Mouse (Mus musculus): ENCODE measurements at regions not wholly inside any gene's neighbourhood (a gene's known extent, or its start where the extent isn't known, plus 50 kb on each side); places are given as distances from the start of the nearest gene placed in this dataset.

- H3K9ac ChIP-seq (ENCODE audit: insufficient read depth, low read depth) = no peak overlapping the region
- no peaks in the 10 kb centered on the region for H3K36me3 ChIP-seq (replicated peaks in 1 of 2; ENCODE audit: control insufficient read depth in 1 of 2, insufficient read depth in 1 of 2, low read length in 1 of 2)
- no peaks in the 10 kb centered on the region for H3K27me3 ChIP-seq (replicated peaks)
- no peak for TF ChIP-seq CHD1 (IDR thresholded peaks at IDR 0.05; ENCODE audit: low read depth, low read length)
- no peaks in the 10 kb centered on the region for H3K79me2 ChIP-seq (replicated peaks; ENCODE audit: control insufficient read depth, extremely low read depth, insufficient read depth, poor library complexity, severe bottlenecking)
- peaks cover 78% of the 10 kb centered on the region for H3K9me3 ChIP-seq (replicated peaks; ENCODE audit: low read length)
- no peak overlapping the region for H3K4me3 ChIP-seq (replicated peaks in 1 of 3; ENCODE audit: low read depth in 2 of 3, low read length in 2 of 3, poor library complexity in 1 of 3)
- in situ Hi-C loops (cut with MboI; ENCODE audit: low pct_ligation_motif_present, low pct_unique_long_range_greater_than_20kb, low sequenced_read_pairs) (loop anchor here (25.0 kb wide), 1 partner anchor 249 kb away; no protein-coding TSS in a partner anchor), dilution Hi-C loops (cut with MboI; ENCODE audit: extremely low pct_ligation_motif_present, extremely low pct_unique_long_range_greater_than_20kb, low sequenced_read_pairs) (no loop called here)
- no peak for DNase-seq (ENCODE audit: extremely low read depth)
- no peaks in the 10 kb centered on the region for H3K4me1 ChIP-seq (ENCODE audit: control insufficient read depth in 1 of 2, insufficient read depth in 2 of 2)
- H3K27ac ChIP-seq (ENCODE audit: insufficient read depth, low read depth) = no peak overlapping the region
- H3K4me2 ChIP-seq (ENCODE audit: insufficient read depth, low read depth, poor library complexity, severe bottlenecking) = no peak overlapping the region
These were observed 172.6 kb upstream of the Kazn start for GRCm38 (mm10) chr4:142411792-142412191.

GRCm38 (mm10) chr4:142410596-142411573 lies 171.7 kb upstream of the Kazn start:
- dilution Hi-C loops (cut with MboI; ENCODE audit: extremely low pct_ligation_motif_present, extremely low pct_unique_long_range_greater_than_20kb, low sequenced_read_pairs) = no loop called here
- H3K27me3 ChIP-seq (replicated peaks) = no peaks in the 10 kb centered on the region

GRCm38 (mm10) chr4:142397858-142398257 lies 158.7 kb upstream of the Kazn start:
- H3K4me2 ChIP-seq (ENCODE audit: insufficient read depth, low read depth, poor library complexity, severe bottlenecking) = no peak overlapping the region
- no peak for DNase-seq (ENCODE audit: extremely low read depth)
- no peak overlapping the region for H3K9ac ChIP-seq (ENCODE audit: insufficient read depth, low read depth)
- TF ChIP-seq HCFC1 (IDR thresholded peaks at IDR 0.05; ENCODE audit: low read depth, low read length) (no peak), SMC3 (IDR thresholded peaks at IDR 0.05; ENCODE audit: low read depth, low read length) (no peak), ZNF384 (IDR thresholded peaks at IDR 0.05; ENCODE audit: low read depth, low read length) (no peak), ZKSCAN1 (IDR thresholded peaks at IDR 0.05; ENCODE audit: borderline replicate concordance, low read depth, low read length) (no peak), MAZ (IDR thresholded peaks at IDR 0.05; ENCODE audit: low read depth, low read length) (no peak), CHD2 (IDR thresholded peaks at IDR 0.05; ENCODE audit: low read length) (no peak), MAX (IDR thresholded peaks at IDR 0.05; ENCODE audit: low read length) (no peak), CTCF (conservative IDR thresholded peaks at IDR 0.05 in 1 of 2, IDR thresholded peaks at IDR 0.05 in 1 of 2; ENCODE audit: low read depth in 2 of 2, low read length in 2 of 2) (no peak), PAX5 (IDR thresholded peaks at IDR 0.05; ENCODE audit: low read length) (no peak), NRF1 (IDR thresholded peaks at IDR 0.05; ENCODE audit: low read depth, low read length) (no peak), TCF12 (IDR thresholded peaks at IDR 0.05; ENCODE audit: low read depth, low read length) (no peak), BHLHE40 (IDR thresholded peaks at IDR 0.05; ENCODE audit: low read depth, low read length) (no peak), IRF4 (IDR thresholded peaks at IDR 0.05; ENCODE audit: low read depth, low read length) (no peak), ZMIZ1 (IDR thresholded peaks at IDR 0.05; ENCODE audit: low read depth, low read length) (no peak), POLR2A (IDR thresholded peaks at IDR 0.05; ENCODE audit: low read depth, low read length) (no peak)
- H3K36me3 ChIP-seq (replicated peaks in 1 of 2; ENCODE audit: control insufficient read depth in 1 of 2, insufficient read depth in 1 of 2, low read length in 1 of 2) = no peaks in the 10 kb centered on the region
- H3K4me3 ChIP-seq (replicated peaks in 1 of 3; ENCODE audit: low read depth in 2 of 3, low read length in 2 of 3, poor library complexity in 1 of 3) = no peak overlapping the region
- H3K27ac ChIP-seq (ENCODE audit: insufficient read depth, low read depth) = no peak overlapping the region
- peaks cover 68% of the 10 kb centered on the region for H3K9me3 ChIP-seq (replicated peaks; ENCODE audit: low read length)
- H3K27me3 ChIP-seq (replicated peaks) = no peaks in the 10 kb centered on the region
- dilution Hi-C loops (cut with MboI; ENCODE audit: extremely low pct_ligation_motif_present, extremely low pct_unique_long_range_greater_than_20kb, low sequenced_read_pairs) = no loop called here
- in situ Hi-C loops (cut with MboI; ENCODE audit: low pct_ligation_motif_present, low pct_unique_long_range_greater_than_20kb, low sequenced_read_pairs) = no loop called here
- H3K79me2 ChIP-seq (replicated peaks; ENCODE audit: control insufficient read depth, extremely low read depth, insufficient read depth, poor library complexity, severe bottlenecking) = no peaks in the 10 kb centered on the region
- no peaks in the 10 kb centered on the region for H3K4me1 ChIP-seq (ENCODE audit: control insufficient read depth in 1 of 2, insufficient read depth in 2 of 2)

More at GRCm38 (mm10) chr4:142410596-142411573, 171.7 kb upstream of the Kazn start:
- DNase-seq (ENCODE audit: extremely low read depth) = no peak
- Histone ChIP-seq H3K4me1 (ENCODE audit: control insufficient read depth in 1 of 2, insufficient read depth in 2 of 2) (no peaks in the 10 kb centered on the region), H3K27ac (ENCODE audit: insufficient read depth, low read depth) (no peak overlapping the region), H3K79me2 (replicated peaks; ENCODE audit: control insufficient read depth, extremely low read depth, insufficient read depth, poor library complexity, severe bottlenecking) (no peaks in the 10 kb centered on the region), H3K9ac (ENCODE audit: insufficient read depth, low read depth) (no peak overlapping the region), H3K4me2 (ENCODE audit: insufficient read depth, low read depth, poor library complexity, severe bottlenecking) (no peak overlapping the region), H3K9me3 (replicated peaks; ENCODE audit: low read length) (peaks cover 73% of the 10 kb centered on the region), H3K4me3 (replicated peaks in 1 of 3; ENCODE audit: low read depth in 2 of 3, low read length in 2 of 3, poor library complexity in 1 of 3) (no peak overlapping the region), H3K36me3 (replicated peaks in 1 of 2; ENCODE audit: control insufficient read depth in 1 of 2, insufficient read depth in 1 of 2, low read length in 1 of 2) (no peaks in the 10 kb centered on the region)
- in situ Hi-C loops (cut with MboI; ENCODE audit: low pct_ligation_motif_present, low pct_unique_long_range_greater_than_20kb, low sequenced_read_pairs) = loop anchor here (25.0 kb wide), 1 partner anchor 249 kb away; no protein-coding TSS in a partner anchor
- TF ChIP-seq USF2 (conservative IDR thresholded peaks at IDR 0.05; ENCODE audit: low read depth, low read length) (no peak), USF1 (IDR thresholded peaks at IDR 0.05; ENCODE audit: low read depth, low read length) (no peak), NELFE (IDR thresholded peaks at IDR 0.05; ENCODE audit: low read depth, low read length) (no peak), MYC (IDR thresholded peaks at IDR 0.05; ENCODE audit: low read depth, low read length) (no peak), MAX (IDR thresholded peaks at IDR 0.05; ENCODE audit: low read length) (no peak), NRF1 (IDR thresholded peaks at IDR 0.05; ENCODE audit: low read depth, low read length) (no peak), RCOR1 (conservative IDR thresholded peaks at IDR 0.05; ENCODE audit: low read depth, low read length) (no peak), ELF1 (IDR thresholded peaks at IDR 0.05; ENCODE audit: low read depth, low read length) (no peak), ZNF384 (IDR thresholded peaks at IDR 0.05; ENCODE audit: low read depth, low read length) (no peak), CHD2 (IDR thresholded peaks at IDR 0.05; ENCODE audit: low read length) (no peak), SIN3A (IDR thresholded peaks at IDR 0.05; ENCODE audit: low read length) (no peak), TCF12 (IDR thresholded peaks at IDR 0.05; ENCODE audit: low read depth, low read length) (no peak), JUN (IDR thresholded peaks at IDR 0.05; ENCODE audit: insufficient read depth, low read depth, low read length) (no peak), ETS1 (conservative IDR thresholded peaks at IDR 0.05; ENCODE audit: low read depth, low read length) (no peak), TBP (conservative IDR thresholded peaks at IDR 0.05; ENCODE audit: low read depth, low read length) (no peak), SMC3 (IDR thresholded peaks at IDR 0.05; ENCODE audit: low read depth, low read length) (no peak), CTCF (conservative IDR thresholded peaks at IDR 0.05 in 1 of 2, IDR thresholded peaks at IDR 0.05 in 1 of 2; ENCODE audit: low read depth in 2 of 2, low read length in 2 of 2) (no peak)

Data from CH12.LX (cell line).